Mouse (Mus musculus): ENCODE data around the gene Cdc27.
A peak's percentile ranks its signal among the peaks of the same experiment; 100 is the strongest.

Cdc27 gene

DNA sequence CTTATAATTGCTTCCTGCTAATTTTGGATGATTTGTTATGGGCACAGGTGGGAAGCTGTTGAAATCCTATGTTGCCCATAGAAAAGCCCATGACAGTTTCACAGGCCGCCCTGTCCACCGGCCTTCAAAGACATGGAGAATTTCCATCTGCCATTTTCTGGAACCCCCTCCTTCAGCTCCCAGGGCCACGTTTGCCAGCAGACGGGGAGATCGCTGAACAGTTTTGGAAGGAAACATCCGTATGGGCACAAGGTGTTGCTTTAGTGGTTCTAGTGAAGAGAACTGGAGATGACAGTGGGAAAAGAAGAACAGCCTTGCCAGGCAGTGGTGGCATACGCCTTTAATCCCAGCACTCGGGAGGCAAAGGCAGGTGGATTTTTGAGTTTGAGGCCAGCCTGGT is 68.4 kb downstream of the Cdc27 start:
- no peak for DNase-seq (ENCODE audit: low spot score in 2 of 2)

DNA sequence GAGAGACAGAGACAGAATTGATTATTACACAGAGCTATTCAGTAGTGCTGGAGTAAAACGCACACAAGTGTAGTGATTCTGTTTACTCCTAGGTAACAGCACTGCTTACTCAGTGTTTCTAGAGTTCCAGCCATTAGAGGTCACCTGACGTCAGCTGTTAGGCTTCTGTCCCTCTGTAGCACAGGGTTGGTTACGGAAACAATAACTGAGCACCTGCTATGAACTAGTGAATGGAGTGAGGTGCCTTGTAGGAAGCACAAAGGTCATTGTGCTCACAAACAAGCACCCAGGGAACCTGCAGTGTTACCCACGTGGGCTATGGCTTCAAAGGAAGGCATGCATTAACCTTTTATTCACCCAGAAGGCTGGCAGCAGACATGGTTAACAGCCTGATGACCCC is 70.9 kb downstream of the Cdc27 start:
- DNase-seq (ENCODE audit: low spot score in 2 of 2), result no peak

DNA sequence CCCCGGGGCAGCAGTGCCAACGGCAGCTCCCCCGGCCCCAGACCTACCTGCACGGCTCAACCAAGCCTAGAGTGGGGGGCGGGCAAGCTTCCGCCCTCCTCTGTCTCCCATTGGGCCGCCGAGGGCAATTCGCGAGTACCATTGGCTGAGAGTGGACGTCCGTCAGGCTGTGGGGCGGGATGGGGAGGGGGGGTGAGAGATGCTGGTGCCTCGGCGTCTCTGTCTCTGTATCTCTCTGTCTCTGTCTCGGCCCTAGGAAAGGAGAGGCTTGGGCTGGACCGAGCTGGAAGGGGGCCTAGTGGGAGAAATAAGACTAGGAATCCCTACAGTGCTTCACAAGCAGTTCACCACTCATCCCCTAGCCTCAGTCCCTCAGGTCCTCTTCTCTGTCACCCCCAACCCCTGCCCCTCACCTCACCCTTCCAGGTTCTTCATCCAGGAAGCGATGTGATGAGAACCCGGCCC is 81.0 kb downstream of the Cdc27 start:
- DNase-seq (ENCODE audit: low spot score in 2 of 2), result peak; percentile 91 to 93

DNA sequence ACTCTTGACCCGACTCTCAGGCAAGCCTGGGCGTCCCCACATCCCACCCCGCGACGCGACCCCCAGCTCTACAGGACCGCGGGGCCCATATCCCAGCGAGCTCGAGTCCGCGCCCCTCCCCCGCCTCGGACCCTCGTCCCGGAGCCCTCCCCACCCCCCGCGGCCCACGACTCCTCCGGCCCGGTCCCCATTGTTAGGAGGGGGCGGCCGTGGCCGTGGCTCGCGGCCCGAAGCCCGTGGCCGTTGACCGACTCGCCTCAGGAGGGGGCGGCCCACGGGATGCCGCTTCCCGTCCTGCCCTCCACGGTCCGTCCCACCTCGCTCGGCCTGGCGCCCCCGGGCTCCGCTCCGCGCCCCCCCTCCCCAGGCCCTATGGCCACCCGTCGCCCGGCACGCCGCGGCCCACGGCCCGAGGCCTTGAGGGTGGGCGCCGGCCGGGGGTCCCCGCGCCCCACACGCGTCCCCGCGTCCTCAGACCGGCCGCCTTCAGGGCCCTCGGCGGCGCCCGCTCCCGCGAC is 81.6 kb downstream of the Cdc27 start, which contains the start of gene Kansl1:
TSS of gene Kansl1 (minus strand) at position 111 of the 518 bp plus-strand sequence.
- peak; percentile 7 to 21 for DNase-seq (ENCODE audit: low spot score in 2 of 2)

DNA sequence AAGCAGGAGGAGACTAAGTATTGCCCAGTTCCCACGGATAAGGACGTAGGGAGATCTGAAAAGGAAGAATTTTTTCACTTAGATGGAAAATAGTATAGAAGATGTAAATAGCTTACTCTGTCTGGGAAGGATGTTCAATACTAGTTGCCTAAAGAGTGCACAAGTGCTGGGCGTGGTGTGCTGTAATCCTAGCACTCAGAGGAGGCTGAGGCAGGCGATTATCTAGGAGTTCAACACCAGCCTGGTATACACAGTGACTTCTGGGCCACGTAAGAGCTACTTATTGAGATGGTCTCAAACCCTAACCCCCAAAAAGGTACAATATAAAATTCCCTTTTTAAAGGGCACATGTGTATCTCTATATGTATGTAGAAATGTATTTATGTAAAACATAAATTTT is 82.7 kb downstream of the Cdc27 start:
- no peak for DNase-seq (ENCODE audit: low spot score in 2 of 2)

DNA sequence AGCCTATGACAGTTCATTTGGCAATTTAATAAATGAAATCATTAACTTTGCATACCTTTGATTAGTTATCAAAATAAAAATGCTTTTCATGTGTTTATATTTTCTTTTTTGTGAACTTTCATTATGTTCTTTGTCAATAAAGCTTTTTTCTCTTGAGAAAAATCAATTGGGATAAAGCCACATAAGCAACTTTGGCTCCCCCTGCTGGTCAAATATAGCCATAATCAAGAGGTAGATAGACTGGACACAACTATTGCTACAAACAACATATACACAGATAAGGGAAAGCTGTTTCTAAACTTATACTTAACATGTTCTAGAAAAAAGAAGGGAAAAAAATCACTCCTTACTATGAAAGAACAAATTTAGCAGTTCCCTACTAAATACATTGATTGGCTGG is 88.9 kb downstream of the Cdc27 start:
- DNase-seq (ENCODE audit: low spot score in 2 of 2), result peak in 1 of 2 experiments; percentile 71

DNA sequence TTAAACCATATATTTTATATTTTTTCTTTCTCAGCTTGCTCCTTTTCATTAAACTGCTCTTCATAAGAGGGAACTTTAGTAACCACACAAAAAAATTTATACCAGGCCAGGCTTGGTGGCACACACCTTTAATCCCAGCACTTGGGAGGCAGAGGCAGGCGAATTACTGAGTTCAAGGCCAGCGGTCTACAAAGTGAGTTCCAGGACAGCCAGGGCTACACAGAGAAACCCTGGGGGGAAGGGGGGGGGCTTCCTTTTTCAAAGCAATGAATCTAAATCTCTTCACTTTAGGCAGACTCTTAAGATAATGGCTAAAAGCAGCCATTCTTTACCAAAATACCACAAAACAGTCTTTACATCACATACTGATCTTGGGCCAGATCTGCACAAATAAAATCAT is 90.7 kb downstream of the Cdc27 start:
- no peak for DNase-seq (ENCODE audit: low spot score in 2 of 2)

DNA sequence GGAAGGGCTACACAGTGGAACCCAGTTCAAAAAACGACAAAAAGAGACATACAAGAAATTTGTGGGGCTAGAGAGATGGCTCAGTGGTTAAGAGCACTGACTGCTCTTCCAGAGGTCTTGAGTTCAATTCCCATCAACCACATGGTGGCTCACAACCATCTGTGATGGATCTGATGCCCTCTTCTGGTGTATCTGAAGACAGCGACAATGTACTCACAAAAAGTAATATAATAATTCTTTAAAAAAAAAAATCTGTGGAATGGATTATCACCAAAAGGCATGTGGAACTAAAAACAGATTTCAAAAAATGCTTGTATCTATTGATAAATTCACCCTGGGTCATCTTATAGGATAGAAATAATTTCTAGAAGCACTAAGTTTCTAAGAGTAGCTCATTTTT is 91.9 kb downstream of the Cdc27 start:
- no peak for DNase-seq (ENCODE audit: low spot score in 2 of 2)

Measured in thymus, postnatal 10 days (tissue).